Mouse (Mus musculus) neural tube, embryonic 14.5 days (tissue): ENCODE results near the gene Tmem150c. TPM values are rescaled to one million over a fixed set of nuclear protein-coding genes. Genes with fewer than 3 reads are reported as not detected.

ENCODE experiments used
- ATAC-seq: fragments of 200-750 bp; cut with Nextera tagmentation; 2 replicates; pipeline ENCODE4 v1.8.0; 2017; ENCODE audit warnings: low read depth, mild to moderate bottlenecking, moderate TSS enrichment, moderate library complexity
- H3K27ac ChIP-seq: fragments of 300-500 bp; sonication (generic); 2 replicates; pipeline ENCODE4 v1.5.1; 2014; ENCODE audit warnings: low read depth, mild to moderate bottlenecking, control low read depth, low read length, moderate library complexity, mixed read lengths
- H3K27me3 ChIP-seq: fragments of 300-500 bp; sonication (generic); 2 replicates; pipeline ENCODE4 v1.6.1; 2014; ENCODE audit warnings: low read length; ENCODE audit not compliant: control insufficient read depth, insufficient read depth
- H3K36me3 ChIP-seq: fragments of 300-500 bp; sonication (generic); 2 replicates; pipeline ENCODE4 v1.6.1; 2014; ENCODE audit warnings: low read length, mixed read lengths; ENCODE audit not compliant: control insufficient read depth, insufficient read depth
- H3K4me1 ChIP-seq: fragments of 300-500 bp; sonication (generic); 2 replicates; pipeline ENCODE4 v1.6.1; 2014; ENCODE audit warnings: low read length; ENCODE audit not compliant: control insufficient read depth, insufficient read depth
- H3K4me2 ChIP-seq: fragments of 300-500 bp; sonication (generic); 2 replicates; pipeline ENCODE4 v1.6.1; 2014; ENCODE audit warnings: mild to moderate bottlenecking, low read depth, low read length, control low read depth
- H3K4me3 ChIP-seq: fragments of 300-500 bp; sonication (generic); 2 replicates; pipeline ENCODE4 v1.5.1; 2014; ENCODE audit warnings: low read depth, low read length, control low read depth, mixed read lengths
- H3K9ac ChIP-seq: fragments of 300-500 bp; sonication (generic); replicated peaks from 2 replicates; pipeline ENCODE4 v1.6.1; 2014; ENCODE audit warnings: low read depth, mild to moderate bottlenecking, control low read depth, low read length, mixed read lengths
- H3K9me3 ChIP-seq: fragments of 300-500 bp; sonication (generic); 2 replicates; pipeline ENCODE4 v1.6.1; 2016; ENCODE audit warnings: low read length; ENCODE audit not compliant: control insufficient read depth
- WGBS: fragments of 180-500 bp; shearing (Covaris S2); extraction: QIAGEN DNeasy Blood & Tissue Kit; methylation state at CpG from one replicate; pipeline ENCODE4 v1.1.7; 2014; 5-methylcytosine and 5-hydroxymethylcytosine counted together
- polyA plus RNA-seq: library from polyadenylated mRNA; unstranded; fragments of >200 nt; fragmentation: Nextera tagmentation; extraction: Ambion mirVana; gene quantifications from 2 replicates; pipeline ENCODE4 v1.2.1, GENCODE M21; 2014

The Tmem150c gene
- polyA plus RNA-seq, 1 experiment from 2014 or later = 22.3 TPM

DNA sequence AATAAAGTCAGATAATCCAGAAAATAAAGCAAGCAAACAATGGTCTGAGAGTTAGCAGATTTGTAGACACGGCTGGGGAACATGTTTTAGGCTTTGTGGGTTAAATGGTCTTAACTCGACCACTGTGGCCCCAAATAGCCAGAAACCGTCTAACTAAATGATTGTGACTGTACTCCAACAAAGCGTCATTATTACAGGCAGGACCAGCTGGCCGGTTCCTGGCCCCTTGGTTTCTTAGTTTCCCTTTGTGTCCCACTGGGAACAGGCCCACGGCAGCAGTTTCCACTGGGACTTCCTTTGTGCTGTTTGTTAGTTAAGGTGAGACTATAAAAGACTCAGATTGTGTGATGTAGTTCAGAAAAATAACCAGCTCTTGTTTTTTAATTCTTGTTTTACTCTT is 100.9 kb downstream of the Tmem150c start:
- H3K4me3 ChIP-seq = no peak overlapping the region
- H3K4me2 ChIP-seq = no peak overlapping the region
- WGBS = 23% methylated on average over 6 of the region's 6 CpGs
- H3K9me3 ChIP-seq = no peaks in the 10 kb centered on the region
- H3K36me3 ChIP-seq = peaks cover 35% of the 10 kb centered on the region
- peaks cover 10% of the 10 kb centered on the region; the same call in 1 of the 2 replicates for H3K4me1 ChIP-seq
- H3K9ac ChIP-seq = no peak overlapping the region
- H3K27ac ChIP-seq = no peak overlapping the region; the same call in 1 of the 2 replicates
- no peak for ATAC-seq
- H3K27me3 ChIP-seq = no peaks in the 10 kb centered on the region

DNA sequence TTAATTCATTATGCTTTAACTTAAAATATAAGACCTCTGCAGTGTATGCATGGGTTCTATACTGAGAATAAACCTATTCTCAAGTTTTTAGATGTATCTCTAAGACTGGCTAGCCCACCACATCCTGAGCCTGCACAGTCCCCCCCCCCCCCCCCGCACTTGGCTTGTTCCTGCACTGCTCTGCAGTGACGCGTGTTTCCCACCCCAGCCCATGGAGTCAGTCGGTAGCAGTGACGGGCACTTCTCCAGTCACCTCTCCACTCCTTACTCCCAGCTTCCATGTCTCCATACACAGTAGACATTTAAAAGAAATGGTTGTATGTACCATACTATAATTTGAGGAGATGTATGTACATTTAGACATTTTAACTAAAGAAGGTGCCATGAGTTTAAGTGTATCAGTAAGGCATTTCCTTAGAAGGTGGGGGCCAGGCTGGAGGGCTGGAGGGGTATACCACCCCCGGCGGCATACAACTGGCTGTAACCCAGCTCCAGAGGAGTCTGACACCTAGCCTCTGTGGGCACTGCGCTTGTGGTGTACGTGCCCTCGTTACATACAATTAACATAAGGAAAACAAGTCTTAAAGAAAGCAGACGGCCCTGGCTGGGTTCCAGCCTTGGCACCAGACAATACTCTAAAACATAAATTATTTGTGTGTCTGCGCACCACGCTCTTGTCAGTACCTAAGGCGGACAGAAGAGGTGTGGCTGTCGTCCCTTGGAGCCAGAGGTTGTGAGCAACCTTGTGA is 102.0 kb downstream of the Tmem150c start:
- peaks cover 10% of the 10 kb centered on the region; the same call in 1 of the 2 replicates for H3K4me1 ChIP-seq
- H3K4me3 ChIP-seq = no peak overlapping the region
- no peak overlapping the region for H3K4me2 ChIP-seq
- no peaks in the 10 kb centered on the region for H3K9me3 ChIP-seq
- no peak overlapping the region for H3K27ac ChIP-seq
- no peak overlapping the region for H3K9ac ChIP-seq
- peaks cover 29% of the 10 kb centered on the region for H3K36me3 ChIP-seq
- WGBS = 48% methylated on average over 14 of the region's 15 CpGs
- H3K27me3 ChIP-seq = no peaks in the 10 kb centered on the region
- peak; percentile 53; the same call in 1 of the 2 replicates for ATAC-seq

DNA sequence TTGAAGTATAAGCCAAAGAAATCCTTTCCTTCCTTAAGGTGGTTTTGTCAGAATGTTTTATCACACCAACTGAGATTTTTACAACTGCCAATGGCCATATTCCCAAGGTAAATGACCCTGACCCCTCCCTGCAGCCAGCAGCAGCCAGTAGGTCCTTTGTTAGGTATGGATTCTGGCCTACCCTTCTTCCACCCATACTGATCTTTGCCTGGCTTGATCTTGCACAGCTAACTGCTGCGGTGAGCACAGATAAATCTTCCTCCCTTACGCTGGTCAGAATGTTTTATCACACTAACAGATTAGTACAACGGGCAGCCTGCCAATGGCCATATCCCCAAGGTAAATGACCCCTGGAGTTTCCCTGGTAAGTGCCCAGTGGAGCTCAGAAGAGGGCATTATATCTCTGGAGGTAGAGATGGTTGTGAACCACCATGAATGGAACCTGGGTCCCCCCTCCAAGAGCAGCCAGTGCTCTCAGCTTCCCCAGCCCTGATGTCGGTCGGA is 103.7 kb downstream of the Tmem150c start:
- Histone ChIP-seq H3K27ac (no peak overlapping the region), H3K4me2 (no peak overlapping the region), H3K4me1 (peaks cover 10% of the 10 kb centered on the region; the same call in 1 of the 2 replicates), H3K27me3 (no peaks in the 10 kb centered on the region), H3K36me3 (peaks cover 13% of the 10 kb centered on the region), H3K9me3 (no peaks in the 10 kb centered on the region), H3K4me3 (no peak overlapping the region), H3K9ac (no peak overlapping the region)
- WGBS = 57% methylated on average over 5 of the region's 5 CpGs
- ATAC-seq = no peak

DNA sequence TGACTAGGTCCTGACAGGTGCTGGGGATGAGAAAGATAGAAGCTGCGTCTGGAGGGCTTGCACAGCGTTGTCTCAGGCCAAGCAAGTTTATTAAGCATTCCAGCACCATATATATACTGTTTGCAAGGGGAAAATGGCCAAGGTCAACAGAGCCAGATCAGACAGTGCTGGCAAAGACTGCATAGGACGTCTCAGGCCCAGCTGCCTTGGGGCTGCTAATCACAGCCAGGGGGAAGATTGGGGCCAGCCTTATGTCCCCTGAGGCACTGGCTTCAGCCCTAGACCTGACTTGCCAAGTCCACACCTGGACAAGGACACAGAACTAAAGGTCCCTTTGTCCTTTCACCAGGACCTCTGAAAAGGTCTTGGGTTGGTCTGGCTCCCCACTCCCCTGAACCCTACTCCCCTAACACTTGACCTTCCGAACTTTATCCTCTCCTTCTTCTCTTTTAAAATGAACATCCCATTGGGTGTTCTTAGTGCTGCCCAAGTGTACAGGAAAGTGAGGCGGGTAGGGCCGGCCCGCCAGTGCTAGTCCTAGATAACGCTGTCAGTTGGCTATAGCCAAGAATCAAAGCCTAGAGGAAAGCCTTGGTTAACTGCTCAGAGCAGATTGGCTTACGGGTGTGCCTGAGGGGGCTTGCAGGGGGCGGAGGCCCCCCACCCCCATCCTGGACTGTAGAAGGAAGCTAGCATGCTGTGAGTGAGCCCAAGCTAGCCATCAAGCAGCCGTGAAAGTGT is 104.6 kb downstream of the Tmem150c start:
- Histone ChIP-seq H3K4me3 (no peak overlapping the region), H3K4me2 (no peak overlapping the region), H3K27ac (no peak overlapping the region), H3K36me3 (peaks cover 5% of the 10 kb centered on the region; the same call in 1 of the 2 replicates), H3K27me3 (no peaks in the 10 kb centered on the region), H3K9me3 (no peaks in the 10 kb centered on the region), H3K9ac (no peak overlapping the region), H3K4me1 (peaks cover 10% of the 10 kb centered on the region; the same call in 1 of the 2 replicates)
- WGBS = 79% methylated on average over 11 of the region's 11 CpGs
- no peak for ATAC-seq

DNA sequence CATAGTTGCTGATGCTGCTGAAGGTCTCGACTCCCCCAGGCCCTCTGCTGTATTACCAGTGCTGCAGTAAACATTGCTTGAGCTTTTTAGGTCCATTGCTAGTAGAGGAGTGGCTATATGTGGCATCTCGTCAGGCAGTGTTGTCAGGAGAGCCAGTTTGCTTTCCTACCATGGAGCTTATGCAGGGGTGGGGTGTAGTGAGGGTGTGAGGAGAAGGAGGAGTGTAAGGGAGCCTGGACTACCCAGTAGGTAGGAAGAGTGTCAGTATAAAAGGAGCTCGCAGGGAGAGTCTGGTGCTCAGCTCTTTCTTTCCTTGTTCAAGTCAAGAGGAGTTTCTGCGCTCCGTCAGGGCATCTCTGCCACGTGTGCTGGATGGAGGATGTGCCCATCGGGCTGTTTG is 106.9 kb downstream of the Tmem150c start:
- no peak for ATAC-seq
- WGBS = 87% methylated on average over 7 of the region's 7 CpGs
- no peak overlapping the region for H3K27ac ChIP-seq
- no peak overlapping the region for H3K4me2 ChIP-seq
- no peaks in the 10 kb centered on the region for H3K36me3 ChIP-seq
- H3K9ac ChIP-seq = no peak overlapping the region
- no peaks in the 10 kb centered on the region for H3K27me3 ChIP-seq
- no peak overlapping the region for H3K4me3 ChIP-seq
- H3K9me3 ChIP-seq = no peaks in the 10 kb centered on the region
- H3K4me1 ChIP-seq = peaks cover 7% of the 10 kb centered on the region; the same call in 1 of the 2 replicates

DNA sequence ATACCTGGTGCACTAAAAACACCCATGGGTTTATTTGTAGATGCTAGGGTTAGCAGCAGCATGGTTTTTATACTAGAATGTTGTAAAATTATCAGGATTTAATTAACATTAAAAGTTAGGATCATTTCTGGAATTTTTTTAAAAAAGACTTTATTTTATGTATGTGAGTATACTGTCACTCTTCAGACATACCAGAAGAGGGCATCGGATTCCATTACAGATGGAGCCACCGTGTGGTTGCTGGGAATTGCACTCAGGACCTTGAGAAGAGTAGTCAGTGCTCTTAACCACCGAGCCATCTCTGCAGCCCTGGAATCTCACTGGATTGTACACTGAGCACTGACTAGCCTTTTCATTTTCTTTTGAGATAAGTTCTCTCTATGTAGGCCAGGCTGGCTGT is 109.7 kb downstream of the Tmem150c start:
- Histone ChIP-seq H3K36me3 (no peaks in the 10 kb centered on the region), H3K27ac (no peak overlapping the region), H3K9ac (no peak overlapping the region), H3K4me1 (peaks cover 2% of the 10 kb centered on the region; the same call in 1 of the 2 replicates), H3K4me2 (no peak overlapping the region), H3K4me3 (no peak overlapping the region), H3K27me3 (no peaks in the 10 kb centered on the region), H3K9me3 (no peaks in the 10 kb centered on the region)
- ATAC-seq = no peak
- 93% methylated on average over 3 of the region's 3 CpGs for WGBS

DNA sequence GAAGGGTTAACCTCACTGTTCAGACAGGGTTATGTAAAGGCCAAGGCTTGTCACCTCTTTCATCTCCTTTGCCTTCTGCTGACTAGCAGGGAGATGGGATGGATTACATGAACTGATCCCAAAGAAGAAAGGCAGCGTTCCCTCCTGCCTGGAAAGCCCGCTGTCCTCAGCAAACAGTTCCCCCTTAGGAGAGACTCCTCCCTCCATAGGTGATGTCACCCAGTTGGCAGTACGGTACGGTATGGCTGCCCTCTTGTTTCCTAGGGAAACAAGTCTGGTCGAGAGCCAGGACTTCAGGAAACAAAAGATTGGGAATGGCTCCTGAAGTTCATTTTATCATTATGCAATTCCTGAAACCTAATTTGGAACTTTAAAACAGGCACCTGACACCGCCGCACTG is 111.7 kb downstream of the Tmem150c start:
- no peaks in the 10 kb centered on the region; the same call in 1 of the 2 replicates for H3K36me3 ChIP-seq
- H3K9me3 ChIP-seq = no peaks in the 10 kb centered on the region
- H3K4me2 ChIP-seq = no peak overlapping the region
- H3K27ac ChIP-seq = no peak overlapping the region
- H3K27me3 ChIP-seq = no peaks in the 10 kb centered on the region
- no peak overlapping the region for H3K4me3 ChIP-seq
- no peak overlapping the region for H3K9ac ChIP-seq
- no peaks in the 10 kb centered on the region; the same call in none of the 2 replicates for H3K4me1 ChIP-seq
- 53% methylated on average over 7 of the region's 7 CpGs for WGBS
- no peak for ATAC-seq

DNA sequence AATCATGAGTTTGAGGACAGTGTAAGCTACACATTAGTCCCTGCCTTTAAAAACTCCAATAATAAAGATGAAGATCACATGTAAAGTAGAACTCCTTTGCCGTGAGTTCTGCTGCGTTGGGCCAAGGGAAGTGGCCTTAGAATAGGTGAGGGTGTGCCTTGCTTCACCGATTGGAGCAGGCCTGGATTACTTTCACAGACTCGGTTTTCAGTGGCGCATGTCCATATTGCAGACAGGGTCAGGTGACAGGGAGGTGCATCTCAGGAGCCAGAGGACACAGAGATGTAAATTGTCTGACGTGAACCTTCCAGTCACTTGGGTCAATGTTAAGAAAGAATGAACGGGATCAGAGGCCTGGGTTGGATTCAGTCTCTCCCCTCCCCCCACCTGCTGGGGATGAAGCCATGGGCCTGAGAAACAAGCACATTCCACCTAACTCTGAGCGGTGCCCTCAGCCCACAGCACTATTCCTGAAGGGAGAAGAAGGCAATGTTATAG is 112.4 kb downstream of the Tmem150c start:
- H3K4me1 ChIP-seq = no peaks in the 10 kb centered on the region; the same call in none of the 2 replicates
- H3K9me3 ChIP-seq = no peaks in the 10 kb centered on the region
- 69% methylated on average over 8 of the region's 8 CpGs for WGBS
- no peak overlapping the region for H3K27ac ChIP-seq
- no peak overlapping the region for H3K4me2 ChIP-seq
- H3K9ac ChIP-seq = no peak overlapping the region
- no peaks in the 10 kb centered on the region; the same call in 1 of the 2 replicates for H3K36me3 ChIP-seq
- H3K4me3 ChIP-seq = no peak overlapping the region
- no peaks in the 10 kb centered on the region for H3K27me3 ChIP-seq
- no peak for ATAC-seq
